Mouse (Mus musculus) forebrain, embryonic 13.5 days (tissue): ENCODE measurements at regions not wholly inside any gene's neighbourhood (a gene's known extent, or its start where the extent isn't known, plus 50 kb on each side); places are given as distances from the start of the nearest gene placed in this dataset.

Source experiments
- ATAC-seq: fragments of 200-750 bp; cut with Nextera tagmentation; 2 replicates; pipeline ENCODE4 v1.8.0; 2017
- H3K27ac ChIP-seq: fragments of 300-500 bp; sonication (generic); 2 replicates; pipeline ENCODE4 v1.5.1; 2015; ENCODE audit warnings: inconsistent platforms, mild to moderate bottlenecking, moderate library complexity
- H3K27me3 ChIP-seq: fragments of 300-500 bp; sonication (generic); 2 replicates; pipeline ENCODE4 v1.6.1; 2015; ENCODE audit warnings: mild to moderate bottlenecking, inconsistent platforms
- H3K36me3 ChIP-seq: fragments of 300-500 bp; sonication (generic); 2 replicates; pipeline ENCODE4 v1.6.1; 2015; ENCODE audit warnings: mild to moderate bottlenecking, inconsistent platforms; ENCODE audit not compliant: poor library complexity, severe bottlenecking
- H3K4me1 ChIP-seq: fragments of 300-500 bp; sonication (generic); 2 replicates; pipeline ENCODE4 v1.6.1; 2015; ENCODE audit warnings: inconsistent platforms
- H3K4me2 ChIP-seq: fragments of 300-500 bp; sonication (generic); 2 replicates; pipeline ENCODE4 v1.6.1; 2015; ENCODE audit warnings: inconsistent platforms, mild to moderate bottlenecking, moderate library complexity
- H3K4me3 ChIP-seq: fragments of 300-500 bp; sonication (generic); 2 replicates; pipeline ENCODE4 v1.5.1; 2015; ENCODE audit warnings: mild to moderate bottlenecking, inconsistent platforms
- H3K9ac ChIP-seq: fragments of 300-500 bp; sonication (generic); 2 replicates; pipeline ENCODE4 v1.6.1; 2015; ENCODE audit warnings: mild to moderate bottlenecking, inconsistent platforms
- H3K9me3 ChIP-seq: fragments of 300-500 bp; sonication (generic); replicated peaks from 2 replicates; pipeline ENCODE4 v1.6.1; 2016; ENCODE audit warnings: inconsistent platforms
- WGBS: fragments of 180-500 bp; shearing (Covaris S2); methylation state at CpG from one replicate; pipeline ENCODE4 v1.1.7; 2015; 5-methylcytosine and 5-hydroxymethylcytosine counted together

DNA sequence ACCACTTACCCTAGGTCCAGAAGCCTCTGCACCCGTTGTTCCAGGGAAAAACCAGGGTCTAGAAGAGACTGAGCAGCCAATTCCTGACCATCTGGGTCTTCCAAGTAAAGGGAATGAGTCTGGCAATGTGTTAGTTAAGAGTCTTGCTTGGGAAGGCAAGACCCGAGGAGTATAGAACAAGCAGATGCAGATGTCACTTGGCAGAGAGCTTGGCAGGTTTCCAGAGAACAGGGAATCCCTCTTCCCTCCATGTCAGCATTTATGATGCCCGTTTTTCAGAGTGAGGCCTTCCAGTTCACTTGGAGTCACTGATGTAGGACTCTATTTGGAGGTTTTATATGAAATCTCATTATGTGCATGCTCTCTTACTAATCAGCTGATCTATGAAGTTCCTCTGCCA is 231.1 kb downstream of the Bcl2 start:
- WGBS = 74% methylated on average over 3 of the region's 3 CpGs
- no peak overlapping the region for H3K4me3 ChIP-seq
- no peaks in the 10 kb centered on the region for H3K9me3 ChIP-seq
- no peak for ATAC-seq
- H3K9ac ChIP-seq = no peak overlapping the region
- H3K27me3 ChIP-seq = no peaks in the 10 kb centered on the region
- H3K27ac ChIP-seq = no peak overlapping the region
- H3K4me2 ChIP-seq = no peak overlapping the region
- no peaks in the 10 kb centered on the region for H3K36me3 ChIP-seq
- H3K4me1 ChIP-seq = no peaks in the 10 kb centered on the region

DNA sequence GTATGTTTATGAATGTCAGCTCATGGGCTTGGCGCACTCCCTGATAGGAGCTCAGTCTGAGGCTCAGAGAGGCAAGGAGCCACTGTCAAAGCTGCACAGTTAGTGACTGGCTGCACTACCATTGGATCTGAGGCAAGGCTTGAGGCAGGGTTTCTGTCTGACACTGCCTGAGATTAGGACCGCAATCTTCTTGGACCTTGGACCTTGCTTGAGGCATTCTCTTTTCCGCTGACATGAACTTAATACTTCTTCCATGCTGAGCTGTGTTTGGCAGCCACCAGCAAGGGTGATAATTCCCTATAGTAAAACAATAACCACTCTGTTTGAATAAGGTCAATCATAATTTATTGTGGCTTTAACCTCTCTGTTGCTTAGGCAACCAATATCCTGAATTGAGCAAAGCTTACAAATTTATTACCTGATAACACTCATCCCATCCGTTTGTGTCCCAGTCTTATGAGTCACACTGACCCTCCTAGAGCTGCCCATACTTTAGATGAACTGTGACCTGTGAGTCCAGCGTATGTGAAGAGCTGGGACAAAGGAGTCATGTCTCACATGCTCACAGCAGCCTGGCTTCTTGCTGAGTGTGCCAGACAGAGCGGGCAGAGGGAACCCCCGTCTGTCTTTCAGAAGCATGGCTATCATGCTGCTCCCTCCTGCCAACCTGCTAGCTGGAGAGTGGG is 236.3 kb downstream of the Bcl2 start:
- H3K4me3 ChIP-seq = no peak overlapping the region
- 69% methylated on average over 7 of the region's 7 CpGs for WGBS
- H3K4me2 ChIP-seq = no peak overlapping the region
- H3K9ac ChIP-seq = no peak overlapping the region
- H3K9me3 ChIP-seq = no peaks in the 10 kb centered on the region
- 0 out of 2 replicates have a peak, but pooled peaks have one; percentile 48 for ATAC-seq
- no peaks in the 10 kb centered on the region for H3K27me3 ChIP-seq
- no peaks in the 10 kb centered on the region for H3K36me3 ChIP-seq
- no peaks in the 10 kb centered on the region for H3K4me1 ChIP-seq
- no peak overlapping the region for H3K27ac ChIP-seq

DNA sequence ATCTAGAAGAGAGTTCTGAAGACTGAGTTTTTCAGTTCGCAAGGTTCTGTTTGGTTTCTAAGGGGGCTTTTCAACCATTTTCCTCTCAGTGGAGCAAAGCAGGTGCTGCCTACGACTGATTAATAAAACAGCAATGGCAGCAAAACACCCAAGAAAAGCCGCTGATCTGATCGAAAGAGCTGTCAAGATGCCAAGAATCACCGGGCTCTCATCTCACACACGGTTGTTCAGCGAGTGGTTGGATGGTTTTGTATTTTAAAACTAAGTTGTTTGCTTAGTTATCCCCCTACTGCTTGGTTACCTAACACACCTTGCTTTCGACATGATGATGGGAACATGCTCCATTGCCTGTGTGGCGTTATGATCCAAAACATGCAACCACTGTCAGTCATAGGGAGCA is 246.1 kb downstream of the Bcl2 start:
- ATAC-seq = no peak
- H3K27ac ChIP-seq = no peak overlapping the region
- no peak overlapping the region for H3K9ac ChIP-seq
- no peak overlapping the region for H3K4me2 ChIP-seq
- no peaks in the 10 kb centered on the region for H3K36me3 ChIP-seq
- peaks cover 14% of the 10 kb centered on the region; the same call in 1 of the 2 replicates for H3K4me1 ChIP-seq
- WGBS = 91% methylated on average over 9 of the region's 9 CpGs
- H3K27me3 ChIP-seq = no peaks in the 10 kb centered on the region
- H3K9me3 ChIP-seq = no peaks in the 10 kb centered on the region
- H3K4me3 ChIP-seq = no peak overlapping the region

DNA sequence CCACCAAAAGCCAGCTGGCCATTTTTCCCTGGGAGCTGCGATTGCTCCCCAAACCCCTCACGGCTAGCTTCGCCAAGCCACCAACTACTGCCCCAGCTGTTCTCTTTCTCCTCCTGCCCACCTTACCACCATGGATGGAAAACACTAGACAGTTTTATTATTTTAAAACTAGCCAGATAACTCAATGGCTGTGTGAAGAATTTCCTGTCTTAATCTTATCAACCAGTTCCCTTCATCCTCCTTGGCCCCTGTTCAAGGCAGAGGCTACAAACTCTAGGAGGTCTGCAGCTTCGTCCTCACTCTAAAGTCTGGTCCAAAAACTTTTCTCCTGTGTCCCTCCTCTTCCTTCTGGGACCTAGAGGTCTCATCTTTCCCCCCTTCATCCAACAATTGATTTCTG is 247.4 kb downstream of the Bcl2 start:
- no peak for ATAC-seq
- Histone ChIP-seq H3K9ac (no peak overlapping the region), H3K4me3 (no peak overlapping the region), H3K27me3 (no peaks in the 10 kb centered on the region), H3K4me1 (peaks cover 14% of the 10 kb centered on the region; the same call in 1 of the 2 replicates), H3K27ac (no peak overlapping the region), H3K4me2 (no peak overlapping the region), H3K9me3 (no peaks in the 10 kb centered on the region), H3K36me3 (no peaks in the 10 kb centered on the region)
- 90% methylated on average over 4 of the region's 4 CpGs for whole genome bisulfite sequencing

DNA sequence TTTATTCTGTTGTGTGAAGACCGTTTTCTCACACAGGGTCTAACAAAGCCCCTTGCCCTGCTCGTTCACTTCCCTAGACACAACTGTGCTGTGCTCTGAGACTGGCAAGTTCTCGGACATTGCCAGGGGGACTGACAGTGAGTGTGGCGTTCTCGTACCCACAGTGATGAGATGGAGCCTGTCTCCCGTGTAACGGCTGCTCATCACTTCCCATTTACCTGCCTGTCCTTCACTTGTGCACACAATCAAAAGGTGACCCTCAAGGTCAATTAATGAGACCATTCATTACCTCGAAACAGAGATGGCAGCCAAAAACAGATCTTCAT is 248.1 kb downstream of the Bcl2 start:
- WGBS = 37% methylated on average over 8 of the region's 8 CpGs
- no peaks in the 10 kb centered on the region for H3K36me3 ChIP-seq
- no peaks in the 10 kb centered on the region for H3K27me3 ChIP-seq
- H3K4me1 ChIP-seq = peaks cover 14% of the 10 kb centered on the region; the same call in 1 of the 2 replicates
- ATAC-seq = 0 out of 2 replicates have a peak, but pooled peaks have one; percentile 19
- no peaks in the 10 kb centered on the region for H3K9me3 ChIP-seq
- H3K9ac ChIP-seq = no peak overlapping the region
- H3K4me2 ChIP-seq = no peak overlapping the region
- H3K4me3 ChIP-seq = no peak overlapping the region
- H3K27ac ChIP-seq = no peak overlapping the region

DNA sequence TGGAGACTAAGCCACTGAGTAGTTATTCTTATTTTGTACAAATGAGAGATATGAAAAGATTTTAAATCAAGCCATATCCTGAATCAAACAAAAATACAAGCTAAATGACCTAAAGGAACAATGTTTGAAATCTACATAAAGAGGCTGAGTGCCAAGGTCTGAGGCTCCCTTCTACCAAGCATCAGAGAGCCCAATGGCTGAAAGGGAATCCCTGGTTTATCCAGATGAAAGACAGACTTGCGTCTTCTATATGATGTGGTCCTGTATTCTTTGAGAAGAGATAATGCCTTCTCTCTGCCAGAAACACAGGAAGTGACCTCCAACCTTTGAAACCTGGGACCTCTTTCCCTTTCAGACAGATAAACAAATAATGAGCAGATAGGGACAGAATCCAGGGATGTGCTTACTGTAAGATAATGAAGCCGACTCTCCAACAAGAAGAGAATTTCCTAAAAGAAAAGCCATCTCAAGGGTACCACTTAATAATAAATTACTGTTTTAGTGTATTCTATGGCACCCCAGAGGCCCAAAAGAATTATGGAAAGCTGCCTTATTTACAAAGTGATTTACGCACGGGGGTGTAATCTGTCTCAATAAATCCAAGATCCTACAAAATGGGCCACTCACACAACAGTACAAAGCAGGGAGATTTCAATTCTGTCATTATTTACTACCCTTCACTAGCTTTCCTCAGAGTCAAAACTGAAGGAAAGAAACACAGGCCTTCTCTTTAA is 248.7 kb downstream of the Bcl2 start:
- H3K9ac ChIP-seq = no peak overlapping the region
- no peak for ATAC-seq
- no peaks in the 10 kb centered on the region for H3K27me3 ChIP-seq
- WGBS = 36% methylated on average over 4 of the region's 4 CpGs
- H3K9me3 ChIP-seq = no peaks in the 10 kb centered on the region
- H3K4me3 ChIP-seq = no peak overlapping the region
- no peak overlapping the region for H3K27ac ChIP-seq
- peaks cover 14% of the 10 kb centered on the region; the same call in 1 of the 2 replicates for H3K4me1 ChIP-seq
- H3K4me2 ChIP-seq = no peak overlapping the region
- H3K36me3 ChIP-seq = no peaks in the 10 kb centered on the region

DNA sequence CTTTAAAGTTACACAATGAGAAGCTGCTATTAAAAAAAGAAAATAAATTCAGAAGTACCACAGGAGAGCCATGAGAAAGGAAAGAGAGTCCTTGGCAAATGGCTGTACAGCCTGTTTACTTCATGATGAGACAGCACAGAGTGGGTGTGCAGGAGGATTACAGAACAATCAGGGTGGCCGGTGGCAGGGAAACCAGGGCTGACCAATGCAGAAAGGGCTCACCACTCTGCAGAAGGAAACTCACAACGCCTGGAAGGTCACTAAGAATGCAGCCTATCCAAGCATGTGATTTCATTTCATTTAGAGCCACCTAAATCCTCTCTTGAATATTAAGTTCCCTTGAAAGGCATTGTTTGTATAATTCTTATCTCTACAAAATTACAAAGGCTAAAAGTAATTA is 249.3 kb downstream of the Bcl2 start:
- Histone ChIP-seq H3K4me3 (no peak overlapping the region), H3K27me3 (no peaks in the 10 kb centered on the region), H3K4me1 (peaks cover 14% of the 10 kb centered on the region; the same call in 1 of the 2 replicates), H3K9ac (no peak overlapping the region), H3K36me3 (no peaks in the 10 kb centered on the region), H3K4me2 (no peak overlapping the region), H3K9me3 (no peaks in the 10 kb centered on the region), H3K27ac (no peak overlapping the region)
- WGBS = 4% methylated on average over 2 of the region's 2 CpGs
- peak; percentile 75 for ATAC-seq

DNA sequence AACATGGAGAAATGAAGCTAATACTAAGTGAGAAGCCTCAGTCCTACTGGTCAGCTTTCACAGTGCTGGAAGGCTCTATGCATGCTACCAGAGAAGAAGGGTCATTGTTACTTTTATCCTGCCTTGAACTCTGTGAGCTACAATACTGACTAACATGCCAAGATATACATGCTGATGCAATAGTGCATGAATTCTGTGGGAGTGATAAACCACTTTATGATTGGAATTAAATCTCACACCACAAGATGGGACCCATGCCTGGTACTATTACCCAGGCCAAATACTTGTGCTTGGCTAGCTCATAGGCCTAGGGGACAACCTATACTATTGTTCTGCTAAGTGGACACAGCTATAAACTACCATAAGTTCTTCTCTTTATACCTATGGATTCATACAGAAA is 251.5 kb downstream of the Bcl2 start:
- Histone ChIP-seq H3K27ac (no peak overlapping the region), H3K4me3 (no peak overlapping the region), H3K4me2 (no peak overlapping the region), H3K9ac (no peak overlapping the region), H3K36me3 (no peaks in the 10 kb centered on the region), H3K27me3 (no peaks in the 10 kb centered on the region), H3K4me1 (peaks cover 14% of the 10 kb centered on the region; the same call in 1 of the 2 replicates), H3K9me3 (no peaks in the 10 kb centered on the region)
- ATAC-seq = no peak

DNA sequence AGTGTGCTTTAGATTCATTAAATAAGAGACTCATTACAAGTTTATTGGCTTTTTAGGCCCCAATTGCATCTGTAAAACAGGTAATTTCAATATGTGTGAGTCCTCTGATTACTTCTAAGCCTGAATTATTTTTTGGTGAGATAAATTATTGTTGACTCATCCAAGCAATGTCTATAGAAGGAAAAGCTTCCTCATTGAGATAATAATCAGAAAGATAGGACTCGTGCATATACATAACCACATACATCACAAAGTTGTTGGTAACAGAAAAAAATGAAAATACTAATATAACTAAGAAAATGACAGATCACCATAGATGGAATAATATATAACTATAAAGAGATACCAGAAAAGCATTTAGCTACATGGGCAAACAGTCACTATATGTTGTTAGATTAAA is 252.0 kb downstream of the Bcl2 start:
- H3K27me3 ChIP-seq = no peaks in the 10 kb centered on the region
- H3K9ac ChIP-seq = no peak overlapping the region
- no peak overlapping the region for H3K4me3 ChIP-seq
- no peak overlapping the region for H3K27ac ChIP-seq
- no peak for ATAC-seq
- WGBS = 89% methylated on average over 1 of the region's 1 CpGs
- H3K9me3 ChIP-seq = no peaks in the 10 kb centered on the region
- no peaks in the 10 kb centered on the region for H3K36me3 ChIP-seq
- peaks cover 14% of the 10 kb centered on the region; the same call in 1 of the 2 replicates for H3K4me1 ChIP-seq
- no peak overlapping the region for H3K4me2 ChIP-seq

DNA sequence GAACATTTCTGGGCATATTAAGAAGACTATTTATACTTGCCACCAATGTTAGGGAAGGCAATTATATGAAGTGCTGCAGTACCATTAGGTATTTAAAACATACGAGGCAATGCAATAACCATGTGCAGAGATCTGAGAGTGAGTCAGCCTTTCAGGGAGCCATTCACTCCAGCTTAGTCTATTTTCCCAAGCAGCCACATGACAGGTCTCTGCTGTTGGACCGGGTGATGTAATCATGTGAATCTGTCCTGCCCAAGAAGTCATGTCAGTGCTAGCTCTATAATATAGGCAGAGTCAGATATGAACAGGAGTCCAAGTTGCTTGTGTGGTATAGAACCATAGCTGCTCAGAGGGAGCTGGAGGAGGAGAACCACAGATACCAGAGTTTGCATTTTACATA is 253.1 kb downstream of the Bcl2 start:
- no peak overlapping the region for H3K4me3 ChIP-seq
- no peak for ATAC-seq
- no peak overlapping the region for H3K4me2 ChIP-seq
- no peaks in the 10 kb centered on the region for H3K9me3 ChIP-seq
- H3K9ac ChIP-seq = no peak overlapping the region
- 80% methylated on average over 2 of the region's 2 CpGs for whole genome bisulfite sequencing
- H3K36me3 ChIP-seq = no peaks in the 10 kb centered on the region
- H3K27me3 ChIP-seq = no peaks in the 10 kb centered on the region
- H3K4me1 ChIP-seq = peaks cover 14% of the 10 kb centered on the region; the same call in 1 of the 2 replicates
- no peak overlapping the region for H3K27ac ChIP-seq

DNA sequence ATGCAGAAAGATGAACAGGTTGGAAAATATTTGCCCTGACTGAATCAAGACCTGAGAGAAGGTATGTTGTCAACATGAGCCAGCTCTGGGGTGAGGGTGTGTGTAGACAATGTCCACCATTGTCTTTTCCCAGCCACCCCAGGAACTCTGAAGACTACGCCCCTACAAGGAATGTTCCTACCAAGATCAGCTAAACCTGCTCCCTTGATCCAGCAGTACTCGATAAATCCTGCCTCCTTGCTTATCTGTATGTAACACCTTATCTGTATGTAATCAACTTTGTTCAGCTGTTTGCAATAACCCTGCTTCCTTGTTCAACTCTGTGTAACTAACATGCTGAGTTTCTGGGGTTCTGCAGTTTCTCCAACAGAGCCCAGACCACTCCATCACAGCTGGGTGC is 264.3 kb downstream of the Bcl2 start:
- Histone ChIP-seq H3K9ac (no peak overlapping the region), H3K27me3 (no peaks in the 10 kb centered on the region), H3K36me3 (no peaks in the 10 kb centered on the region), H3K27ac (no peak overlapping the region), H3K4me1 (no peaks in the 10 kb centered on the region), H3K4me2 (no peak overlapping the region), H3K4me3 (no peak overlapping the region), H3K9me3 (no peaks in the 10 kb centered on the region)
- no peak for ATAC-seq
- WGBS = 81% methylated on average over 2 of the region's 2 CpGs
